Mouse (Mus musculus): ENCODE measurements around the gene Deup1. TPM values are rescaled to one million over a fixed set of nuclear protein-coding genes. Genes with fewer than 3 reads are reported as not detected.

Gene Deup1
- 0.16 and 0.41 TPM in 2 replicates for polyA plus RNA-seq (2012; rRNA removed)

GRCm38 (mm10) chr9:15627785-15628287 lies at the start of gene Deup1:
Gene Deup1 (minus strand): TSS chr9:15627933.

Other genes starting within 250 kb of the Deup1 start
- 13.7 and 15.5 TPM in 2 replicates for gene Smco4, start 134.5 kb downstream of the Deup1 start, polyA plus RNA-seq (2012; rRNA removed)
- 4.6 and 6.8 TPM in 2 replicates for gene Slc36a4, start 81.8 kb upstream of the Deup1 start, polyA plus RNA-seq (2012; rRNA removed)
- gene Mtnr1b, start 246.6 kb upstream of the Deup1 start, polyA plus RNA-seq (2012; rRNA removed): not detected in 2 replicates

Measured in ovary, adult 2 months (tissue).